Mouse (Mus musculus) regulatory T cell (primary cell): ENCODE results near the gene Amelx.

Experiments
- in situ Hi-C: fragments of 300-600 bp; cut with MboI, MseI; formaldehyde crosslinking; loops from one replicate; pipeline ENCODE4 v1.15.1; 2025; ENCODE audit warnings: high pct_unique_total_duplicates

The Amelx gene

GRCm38 (mm10) chrX:169187100-169187499 lies at the start of gene Amelx:
TSS of gene Amelx (minus strand) at chrX:169187200.
- in situ Hi-C loops = no loop called here

- in situ Hi-C loops = no loop called here
Observed at GRCm38 (mm10) chrX:169222357-169223062, 35.5 kb upstream of the Amelx start.

DNA sequence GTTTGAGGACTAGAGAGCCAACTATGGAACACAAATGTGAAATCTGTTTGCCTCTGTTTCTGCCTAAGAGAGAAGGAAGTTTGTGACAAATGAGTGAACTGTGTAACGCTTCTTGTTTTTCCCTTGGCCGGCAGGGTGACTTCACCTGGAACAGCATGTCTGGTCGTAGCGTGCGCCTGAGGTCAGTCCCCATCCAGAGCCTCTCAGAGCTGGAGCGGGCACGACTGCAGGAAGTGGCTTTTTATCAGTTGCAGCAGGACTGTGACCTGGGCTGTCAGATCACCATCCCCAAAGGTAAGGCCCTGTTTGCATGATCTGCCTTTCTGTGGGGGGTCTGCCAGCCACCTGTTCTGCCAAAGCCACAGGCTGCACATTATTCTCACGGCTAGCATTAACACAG lies 33.1 kb upstream of the Amelx start:
- in situ Hi-C loops = no loop called here

DNA sequence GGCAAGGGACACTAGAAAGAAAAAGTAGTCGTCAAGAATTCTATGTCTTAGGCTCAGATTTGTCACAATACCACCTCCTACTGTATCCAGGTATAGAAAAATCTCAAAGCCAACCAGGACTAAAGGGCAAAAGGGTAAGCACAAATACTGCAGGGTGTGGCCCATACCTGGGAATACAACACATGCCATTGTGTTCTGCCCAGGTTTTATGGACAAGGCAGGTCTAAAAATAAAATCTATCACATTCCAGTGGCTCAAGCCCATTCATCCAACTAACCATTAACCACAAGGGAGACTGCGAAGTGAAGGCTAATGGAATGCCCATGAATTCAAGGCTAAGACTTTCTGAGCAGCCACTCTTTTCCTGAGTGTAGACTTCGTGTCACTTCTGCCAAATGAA lies 23.0 kb upstream of the Amelx start:
- in situ Hi-C loops = no loop called here

- in situ Hi-C loops = no loop called here
Observed at GRCm38 (mm10) chrX:169178634-169179033, 8.4 kb downstream of the Amelx start.

DNA sequence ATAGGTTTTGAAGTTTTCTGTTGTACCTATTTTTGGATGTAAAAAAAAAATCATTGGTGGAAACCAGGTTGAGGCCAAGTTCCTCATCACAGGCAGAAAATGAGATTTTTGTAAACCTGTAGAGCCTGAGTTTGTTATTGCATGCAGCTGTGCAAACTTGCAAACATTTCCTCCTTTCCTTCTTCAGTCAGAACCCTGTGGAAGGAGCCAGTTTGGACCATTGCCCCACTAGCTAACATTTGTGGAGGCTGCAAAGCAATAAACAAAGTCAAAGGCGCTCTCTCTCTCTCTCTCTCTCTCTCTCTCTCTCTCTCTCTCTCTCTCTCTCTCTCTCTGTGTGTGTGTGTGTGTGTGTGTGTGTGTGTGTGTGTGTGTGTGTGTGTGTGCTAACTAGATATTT lies 13.2 kb downstream of the Amelx start:
- in situ Hi-C loops = no loop called here

DNA sequence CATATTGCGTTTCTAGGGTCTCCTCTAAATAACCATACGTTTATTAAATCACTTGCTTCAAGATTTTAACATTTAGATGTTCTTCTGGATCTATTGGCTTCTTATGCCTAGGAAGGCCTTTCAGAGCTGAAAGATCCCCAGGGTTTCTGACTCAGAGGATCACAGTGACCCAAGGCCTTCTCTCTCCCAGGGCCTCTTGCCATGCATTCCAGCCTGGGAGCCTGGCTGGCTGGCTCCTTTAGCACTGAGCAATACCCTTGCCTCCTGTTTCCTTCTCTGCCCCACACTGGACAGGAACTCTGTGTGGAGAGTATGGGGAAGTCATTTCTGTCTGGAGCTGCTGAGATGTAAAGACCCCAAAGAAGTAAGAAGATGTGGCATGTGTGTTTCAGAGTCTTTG lies 16.0 kb downstream of the Amelx start:
- in situ Hi-C loops = no loop called here

DNA sequence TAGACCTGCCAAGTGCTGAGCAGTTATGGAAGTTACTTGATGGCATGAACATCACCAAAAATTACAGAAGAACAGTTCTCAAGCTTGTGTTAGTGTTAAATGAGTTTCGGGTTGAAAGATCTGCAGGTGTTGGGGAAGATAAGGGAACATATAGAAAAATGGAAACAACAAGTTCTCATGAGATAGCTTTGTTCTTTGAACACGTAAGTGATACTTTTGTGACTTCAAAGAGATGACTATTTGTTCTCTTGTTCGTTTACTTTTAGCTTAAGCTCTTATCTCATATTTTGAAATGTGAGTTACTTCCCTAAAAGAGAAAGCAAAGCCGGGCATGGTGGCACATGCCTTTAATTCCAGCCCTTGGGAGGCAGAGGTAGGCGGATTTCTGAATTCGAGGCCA lies 28.6 kb downstream of the Amelx start:
- in situ Hi-C loops = no loop called here

- in situ Hi-C loops = no loop called here
Observed at GRCm38 (mm10) chrX:169153805-169154204, 33.2 kb downstream of the Amelx start.

DNA sequence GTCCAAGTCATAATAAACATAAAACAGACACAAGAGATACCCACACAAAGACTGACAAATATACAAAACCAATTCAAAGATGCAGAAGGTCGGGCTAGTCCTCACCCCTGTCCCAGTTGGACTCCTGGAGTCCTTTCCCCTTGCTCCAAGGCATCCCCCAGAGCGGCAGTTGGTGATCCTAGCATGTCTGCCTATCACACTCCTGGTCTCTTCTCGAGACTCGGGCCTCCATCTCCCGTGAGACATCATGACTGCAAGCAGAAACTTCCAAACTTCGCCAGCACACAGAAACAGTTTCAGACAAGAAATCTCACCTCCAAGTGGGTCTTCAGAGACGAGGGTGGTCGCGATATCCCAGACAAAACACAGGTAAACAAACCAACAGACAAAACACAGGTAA lies 46.5 kb downstream of the Amelx start:
- in situ Hi-C loops = no loop called here

DNA sequence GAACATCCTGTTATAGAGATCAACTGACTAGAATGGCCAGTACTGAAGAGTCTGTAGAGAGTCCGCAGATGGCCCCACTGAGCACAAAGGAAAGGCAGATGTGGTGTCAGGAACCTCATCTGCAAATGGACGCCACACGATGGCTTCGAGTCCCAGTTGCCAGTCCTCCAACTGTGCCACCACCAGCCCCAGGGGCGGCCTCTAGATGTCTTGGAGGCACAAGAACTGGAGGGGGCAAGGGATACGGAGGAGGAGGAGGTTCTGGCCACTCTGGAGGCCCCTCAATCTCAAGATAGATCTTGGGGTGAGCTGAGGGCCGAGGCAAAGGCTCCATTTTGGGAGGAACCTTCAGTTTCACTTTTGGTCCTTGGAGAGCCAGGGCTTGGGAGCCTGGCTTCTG lies 47.2 kb downstream of the Amelx start:
- in situ Hi-C loops = no loop called here
